Mouse (Mus musculus) bone marrow, adult 2 months (tissue): ENCODE results near the gene Ephb2. TPM values are rescaled to one million over a fixed set of nuclear protein-coding genes. Genes with fewer than 3 reads are reported as not detected.
A peak's percentile ranks its signal among the peaks of the same experiment; 100 is the strongest.

ENCODE experiments used
- H3K27ac ChIP-seq: fragments of 200-500 bp; 2 replicates; pipeline ENCODE4 v1.5.1; 2012; ENCODE audit warnings: low read depth, mild to moderate bottlenecking, control low read depth, inconsistent platforms, low read length; ENCODE audit not compliant: control insufficient read depth, poor library complexity, insufficient read depth
- H3K4me1 ChIP-seq: fragments of 200-500 bp; 2 replicates; pipeline ENCODE4 v1.6.1; 2011; ENCODE audit warnings: low read length; ENCODE audit not compliant: control insufficient read depth, insufficient read depth
- H3K4me3 ChIP-seq: fragments of 200-500 bp; replicated peaks from 2 replicates; pipeline ENCODE3; 2011; ENCODE audit warnings: mild to moderate bottlenecking, low read depth, low read length, control low read depth; ENCODE audit not compliant: control insufficient read depth
- CTCF ChIP-seq: fragments of 200-500 bp; IDR thresholded peaks from 2 replicates; pipeline ENCODE4 v1.5.1; 2011; ENCODE audit warnings: low read length, control low read depth; ENCODE audit not compliant: control insufficient read depth, insufficient read depth
- POLR2A ChIP-seq: fragments of 200-500 bp; IDR thresholded peaks from 2 replicates; pipeline ENCODE4 v1.6.1; 2011; ENCODE audit warnings: low read depth, mild to moderate bottlenecking, control low read depth, low read length, borderline replicate concordance; ENCODE audit not compliant: control insufficient read depth
- WGBS: fragments of 180-500 bp; shearing (Covaris S2); methylation state at CpG from one replicate; pipeline ENCODE4 v1.1.7; 2018; 5-methylcytosine and 5-hydroxymethylcytosine counted together
- polyA plus RNA-seq: library from polyadenylated mRNA; stranded (reverse); fragments of >200 nt; gene quantifications from 2 replicates; pipeline ENCODE4 v1.2.4, GENCODE M21; 2011; ENCODE audit warnings: low replicate concordance; ENCODE audit not compliant: missing spikeins, insufficient read depth, insufficient read length

Ephb2 gene
- polyA plus RNA-seq, 1 experiment, result 5.1 TPM

DNA sequence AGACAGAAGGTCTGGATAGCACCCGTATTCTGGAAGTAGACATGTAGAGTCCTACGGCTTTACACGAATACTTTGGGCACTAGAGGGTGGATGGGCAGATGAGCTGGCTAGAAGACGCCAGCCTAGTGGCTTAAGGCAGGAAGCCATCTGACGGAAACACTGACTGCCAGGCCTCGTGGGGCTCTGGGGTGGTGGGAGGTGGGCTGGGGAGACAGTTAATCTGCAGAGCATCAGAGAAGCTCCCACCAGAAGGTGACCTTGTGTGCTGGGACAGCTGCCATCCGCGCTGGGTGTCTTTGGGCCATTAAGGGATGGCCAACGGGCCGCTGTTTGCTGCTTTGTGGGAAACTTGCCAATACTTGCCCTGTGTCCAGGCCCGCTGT is 183.3 kb downstream of the Ephb2 start:
- TF ChIP-seq POLR2A (no peak), CTCF (no peak)
- H3K4me3 ChIP-seq, result no peak overlapping the region
- peak overlapping the region; percentile 10; the same call in 1 of the 2 replicates for H3K27ac ChIP-seq
- WGBS, result 27% methylated on average over 11 of the region's 11 CpGs
- H3K4me1 ChIP-seq, result no peaks in the 10 kb centered on the region

- H3K4me1 ChIP-seq, result no peaks in the 10 kb centered on the region
- H3K4me3 ChIP-seq, result no peak overlapping the region
- 76% methylated on average over 13 of the region's 13 CpGs for WGBS
- H3K27ac ChIP-seq, result no peak overlapping the region
- no peak for TF ChIP-seq CTCF
- no peak for TF ChIP-seq POLR2A
Observed at GRCm38 (mm10) chr4:136651882-136652527, 183.8 kb downstream of the Ephb2 start.

DNA sequence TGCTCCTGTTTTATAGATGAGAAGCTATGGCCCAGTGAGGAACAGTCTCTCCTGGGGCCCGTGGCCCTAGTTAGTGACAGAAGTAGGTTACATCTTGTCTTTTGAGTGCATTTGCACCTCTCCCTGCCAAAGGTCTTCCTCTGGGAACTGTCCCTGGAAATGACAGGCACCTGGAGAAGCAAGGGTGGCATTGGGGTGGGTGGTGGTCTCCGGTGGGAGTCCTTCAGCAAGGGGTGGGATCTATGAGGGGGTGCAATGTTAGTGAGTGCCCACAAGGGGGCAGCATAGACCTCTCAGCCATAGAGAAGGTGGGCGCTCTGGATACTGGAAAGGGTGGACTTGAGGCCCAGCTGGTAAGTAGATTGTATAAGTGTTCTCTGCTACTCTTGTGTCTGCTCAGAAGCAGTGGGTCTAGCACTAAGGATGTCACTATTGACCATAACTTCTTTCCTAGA is 184.4 kb downstream of the Ephb2 start:
- H3K4me3 ChIP-seq, result no peak overlapping the region
- 50% methylated on average over 3 of the region's 3 CpGs for WGBS
- no peaks in the 10 kb centered on the region for H3K4me1 ChIP-seq
- TF ChIP-seq CTCF, result peak; percentile 73
- TF ChIP-seq POLR2A, result no peak
- H3K27ac ChIP-seq, result no peak overlapping the region

- WGBS, result 82% methylated on average over 8 of the region's 8 CpGs
- TF ChIP-seq CTCF (no peak), POLR2A (no peak)
- H3K27ac ChIP-seq, result no peak overlapping the region
- no peak overlapping the region for H3K4me3 ChIP-seq
- H3K4me1 ChIP-seq, result no peaks in the 10 kb centered on the region
Observed at GRCm38 (mm10) chr4:136650261-136650660, 185.5 kb downstream of the Ephb2 start.

GRCm38 (mm10) chr4:136649480-136650196 is 186.2 kb downstream of the Ephb2 start:
- TF ChIP-seq POLR2A (no peak), CTCF (no peak)
- 56% methylated on average over 13 of the region's 13 CpGs for WGBS
- Histone ChIP-seq H3K4me3 (no peak overlapping the region), H3K4me1 (no peaks in the 10 kb centered on the region), H3K27ac (no peak overlapping the region)

- H3K27ac ChIP-seq, result no peak overlapping the region
- peak; percentile 83 for TF ChIP-seq CTCF
- TF ChIP-seq POLR2A, result no peak
- H3K4me1 ChIP-seq, result no peaks in the 10 kb centered on the region
- 49% methylated on average over 11 of the region's 11 CpGs for WGBS
- no peak overlapping the region for H3K4me3 ChIP-seq
Observed at GRCm38 (mm10) chr4:136648922-136649479, 186.8 kb downstream of the Ephb2 start.

DNA sequence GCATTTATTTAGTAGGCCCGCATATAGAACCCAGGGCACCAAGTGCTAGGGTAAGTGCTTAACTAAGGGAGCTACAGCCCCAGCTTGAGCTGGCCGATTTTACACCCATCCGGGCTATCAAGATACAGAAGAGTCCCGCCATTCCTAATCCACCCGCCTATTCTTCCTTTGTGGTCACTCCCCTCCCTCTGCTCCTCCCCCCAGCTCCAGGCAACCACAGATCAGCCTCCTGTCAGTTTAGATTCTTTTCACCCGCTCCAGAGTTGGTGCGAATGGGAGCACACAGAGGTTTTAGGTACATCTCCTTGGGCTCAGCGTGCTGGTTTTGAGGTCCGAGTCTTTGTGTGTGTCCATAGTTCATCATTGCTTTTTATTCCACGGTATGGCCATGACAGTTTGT is 196.9 kb downstream of the Ephb2 start:
- TF ChIP-seq CTCF (no peak), POLR2A (no peak)

GRCm38 (mm10) chr4:136638230-136638750 is 197.5 kb downstream of the Ephb2 start:
- TF ChIP-seq CTCF (no peak), POLR2A (no peak)
- no peak overlapping the region for H3K4me3 ChIP-seq
- no peak overlapping the region for H3K27ac ChIP-seq
- WGBS, result 70% methylated on average over 7 of the region's 7 CpGs
- no peaks in the 10 kb centered on the region for H3K4me1 ChIP-seq

More for the DNA sequence above, 196.9 kb downstream of the Ephb2 start:
- H3K4me1 ChIP-seq, result no peaks in the 10 kb centered on the region
- H3K27ac ChIP-seq, result no peak overlapping the region
- WGBS, result 28% methylated on average over 10 of the region's 10 CpGs
- no peak overlapping the region for H3K4me3 ChIP-seq
